Mouse (Mus musculus): ENCODE data around the gene Acd. TPM values are rescaled to one million over a fixed set of nuclear protein-coding genes. Genes with fewer than 3 reads are reported as not detected.

Acd gene
- total and polyA plus RNA-seq, 3 experiments: 21.7 to 41.9 (median 28.7) TPM

- DNase-seq: no peak
These were observed 1.1 kb upstream of the Acd start for GRCm38 (mm10) chr8:105702001-105702401.

- no peak for DNase-seq
These were observed 336 bp downstream of the Acd start for GRCm38 (mm10) chr8:105700566-105700965.

GRCm38 (mm10) chr8:105699488-105700215, 1.2 kb downstream of the Acd start:
- no peak for DNase-seq

DNA sequence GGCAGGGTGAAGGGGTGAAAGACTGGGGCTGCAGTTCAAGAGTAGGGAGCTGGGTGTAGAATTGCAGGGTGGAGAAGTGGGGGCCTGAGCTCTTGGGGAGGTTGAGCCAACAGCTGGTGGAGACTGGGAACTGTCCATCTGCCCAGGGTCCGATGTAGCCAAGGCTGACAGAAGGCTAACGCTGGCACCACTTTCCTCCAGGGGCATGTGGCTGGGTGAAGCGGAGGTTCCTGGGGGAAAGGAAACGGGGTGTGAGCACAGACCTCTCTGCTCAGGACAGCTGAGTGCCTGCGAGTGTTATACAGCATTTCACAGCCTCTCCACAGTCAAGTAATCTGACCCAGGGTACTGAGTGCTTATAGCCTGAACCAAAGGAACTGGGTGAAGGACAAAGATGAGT, 2.2 kb downstream of the Acd start:
- no peak for DNase-seq

DNA sequence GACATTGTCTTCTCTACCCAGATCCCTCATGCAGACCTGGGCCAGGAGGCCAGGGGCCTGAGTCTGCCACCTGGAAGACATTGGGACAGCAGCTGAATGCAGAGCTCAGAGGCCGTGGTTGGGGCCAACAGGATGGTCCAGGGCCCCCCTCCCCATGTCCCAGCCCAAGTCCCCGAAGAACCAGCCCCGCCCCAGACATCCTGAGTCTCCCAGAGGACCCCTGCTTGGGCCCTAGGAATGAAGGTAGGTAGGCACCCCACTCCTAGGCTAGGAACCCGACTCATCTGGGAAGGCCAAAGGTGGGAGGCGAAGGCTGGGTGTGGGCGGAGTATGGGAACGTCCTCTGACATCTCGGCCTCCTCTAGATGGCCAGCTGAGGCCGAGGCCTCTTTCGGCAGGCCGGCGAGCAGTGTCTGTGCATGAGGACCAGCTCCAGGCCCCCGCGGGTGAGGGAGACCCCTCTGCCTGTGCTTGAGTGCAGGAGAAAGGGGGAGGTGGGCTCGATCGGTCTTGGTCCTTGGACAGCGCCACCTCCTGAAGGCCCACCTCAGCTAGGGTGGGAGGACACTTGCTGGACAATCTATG, 3.6 kb downstream of the Acd start:
- no peak for DNase-seq

GRCm38 (mm10) chr8:105695080-105695780, 5.7 kb downstream of the Acd start:
- no peak for DNase-seq

DNA sequence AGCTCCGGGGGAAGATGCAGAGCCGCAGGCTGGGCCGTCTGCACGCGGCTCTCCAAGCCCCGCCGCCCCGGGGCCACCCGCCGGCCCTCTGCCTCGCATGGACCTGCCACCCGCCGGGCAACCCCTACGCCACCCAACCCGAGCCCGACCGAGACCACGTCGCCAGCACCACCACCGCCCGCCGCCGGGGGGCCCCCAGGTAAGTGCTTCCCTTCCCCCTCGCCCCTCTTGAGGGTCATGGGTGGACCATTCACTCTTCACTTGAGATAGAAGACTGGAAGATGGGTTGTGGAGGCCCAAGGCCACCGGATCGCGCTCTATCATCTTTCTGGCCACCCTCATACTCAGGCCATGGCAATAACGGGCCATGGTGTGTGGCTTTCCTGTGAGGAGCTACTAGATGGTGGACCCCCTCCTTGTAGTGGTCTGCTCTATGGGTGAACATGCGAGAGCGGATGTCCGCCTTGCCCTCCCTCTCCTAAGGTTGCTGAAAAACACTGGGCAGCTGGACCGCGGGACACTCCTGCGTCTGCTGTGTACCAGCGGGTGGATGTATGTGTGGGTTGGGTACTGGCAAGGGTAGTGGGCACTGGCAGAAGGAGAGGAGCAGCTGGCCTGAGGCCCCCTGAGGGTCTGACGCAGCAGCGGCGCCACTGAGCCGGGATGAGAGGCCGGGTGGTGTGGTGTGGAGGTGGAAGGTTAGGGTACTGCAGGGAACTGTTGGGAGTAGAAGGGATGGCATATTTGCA, 6.7 kb downstream of the Acd start:
- DNase-seq: no peak

GRCm38 (mm10) chr8:105693648-105694047, 7.3 kb downstream of the Acd start:
- peak; percentile 83 for DNase-seq

- DNase-seq: no peak
These were observed 8.3 kb downstream of the Acd start for GRCm38 (mm10) chr8:105692449-105693182.

DNA sequence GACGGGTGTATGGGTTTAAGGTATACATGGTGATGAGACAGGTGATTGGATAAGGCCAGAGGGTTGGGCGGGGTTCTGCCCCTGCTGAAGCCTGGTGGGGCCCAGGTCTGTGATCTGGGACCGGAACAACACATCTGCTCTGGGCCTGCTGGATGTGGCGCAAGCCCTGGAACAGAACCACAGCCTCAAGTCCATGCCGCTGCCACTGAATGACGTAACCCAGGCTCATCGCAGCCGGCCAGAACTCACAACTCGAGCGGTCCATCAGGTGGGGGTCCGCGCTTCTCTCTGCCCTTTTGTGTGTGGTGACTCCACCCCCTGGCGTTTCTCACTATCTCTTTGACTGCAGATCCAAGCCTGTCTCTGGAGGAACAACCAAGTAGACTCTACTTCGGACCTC, 9.9 kb downstream of the Acd start:
- DNase-seq: no peak

DNA sequence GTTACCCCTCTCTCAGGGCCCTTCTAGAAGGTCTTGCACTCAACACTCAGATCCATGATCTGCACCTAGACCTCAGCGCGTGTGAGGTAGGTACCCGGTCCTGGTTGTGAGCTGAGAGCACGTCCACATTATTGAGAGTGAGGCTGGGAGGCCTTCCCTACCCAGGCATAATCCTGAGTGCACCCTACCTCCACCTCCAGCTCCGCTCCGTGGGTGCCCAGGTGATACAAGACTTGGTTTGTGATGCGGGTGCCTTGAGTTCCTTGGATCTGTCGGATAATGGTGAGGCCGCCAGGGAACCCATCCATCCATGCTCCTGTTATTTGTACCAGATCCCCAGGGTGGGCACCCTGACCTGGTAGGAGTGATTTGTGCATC, 10.9 kb downstream of the Acd start:
- DNase-seq: no peak

DNA sequence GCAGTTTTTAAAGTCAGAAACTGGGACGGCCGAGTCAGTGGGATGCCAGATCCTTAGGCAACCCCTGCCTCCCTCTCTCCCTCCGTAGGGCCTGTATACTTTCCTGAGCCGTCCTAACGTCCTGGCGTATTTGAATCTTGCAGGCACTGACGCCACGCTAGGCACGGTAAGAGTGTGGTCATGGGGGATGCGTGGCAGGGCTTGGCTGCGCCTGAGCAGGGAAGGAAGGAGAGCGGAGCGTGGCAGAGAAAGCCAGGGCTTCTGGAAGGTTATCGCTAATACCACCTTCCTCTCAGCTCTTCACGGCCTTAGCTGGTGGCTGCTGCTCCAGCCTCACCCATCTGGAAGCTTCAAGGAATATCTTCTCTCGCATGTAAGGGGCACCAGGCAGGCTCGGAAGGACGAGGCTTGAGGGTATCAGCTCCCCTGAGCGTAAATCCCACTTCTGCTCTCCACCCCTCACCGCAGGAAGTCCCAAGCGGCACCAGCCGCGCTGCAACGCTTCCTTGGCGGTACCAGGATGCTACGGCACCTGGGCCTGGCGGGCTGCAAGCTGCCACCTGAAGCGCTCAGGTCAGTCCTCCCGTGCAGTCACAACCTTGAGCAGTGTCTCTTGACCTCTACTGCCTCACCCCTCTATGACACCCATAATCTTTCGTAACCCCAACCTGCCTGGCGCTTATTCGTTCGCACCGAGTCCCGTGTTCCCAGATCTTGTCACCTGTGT, 11.5 kb downstream of the Acd start:
- DNase-seq: no peak

DNA sequence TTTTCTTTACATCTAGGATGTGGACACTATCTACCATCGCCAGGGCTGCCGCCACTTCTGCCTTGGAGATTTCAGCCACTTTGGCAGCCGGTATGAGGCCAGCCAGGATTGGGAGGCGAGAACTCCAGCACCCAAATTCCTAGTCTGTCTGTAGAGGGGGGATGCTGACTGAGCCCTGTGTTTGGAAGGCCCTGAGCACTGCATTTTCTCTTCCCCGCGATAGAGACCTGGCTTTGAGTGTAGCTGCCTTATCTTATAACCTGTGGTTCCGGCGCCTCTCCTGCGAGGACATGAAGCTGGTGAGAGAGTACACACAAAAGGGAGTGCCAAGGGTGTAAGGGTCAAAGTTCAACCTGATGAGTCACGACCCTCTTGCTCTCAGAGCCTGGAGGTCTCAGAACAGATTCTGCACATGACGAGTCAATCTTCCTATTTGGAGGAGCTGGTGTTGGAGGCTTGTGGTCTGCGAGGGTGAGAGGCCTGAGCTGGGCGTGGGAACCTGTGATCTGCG, 12.6 kb downstream of the Acd start:
- DNase-seq: no peak

DNA sequence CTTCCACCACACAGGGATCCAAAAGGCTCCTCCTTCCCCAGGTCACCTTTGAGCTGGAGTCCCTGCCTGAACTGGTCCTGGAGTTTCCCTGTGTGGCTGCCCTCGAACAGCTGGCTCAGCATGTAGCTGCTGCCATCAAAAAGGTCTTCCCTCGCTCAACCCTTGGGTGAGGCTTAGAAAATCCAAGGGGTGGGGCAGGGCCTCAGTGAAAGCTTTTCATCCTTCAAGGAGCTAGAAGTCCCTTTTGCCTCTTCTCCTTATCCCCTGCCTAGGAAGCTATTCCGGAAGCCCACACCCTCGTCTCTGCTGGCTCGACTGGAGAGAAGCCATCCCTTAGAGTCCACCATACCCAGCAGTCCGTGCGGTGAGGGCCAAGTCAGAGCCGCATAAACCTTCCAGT, 13.4 kb downstream of the Acd start:
- no peak for DNase-seq

GRCm38 (mm10) chr8:105686551-105686950, 14.4 kb downstream of the Acd start:
- no peak for DNase-seq

- DNase-seq: peak; percentile 52
These were observed 15.1 kb downstream of the Acd start, which contains the start of gene Carmil2 for GRCm38 (mm10) chr8:105685796-105686308. Carmil2 (plus strand) TSS chr8:105686274.

DNA sequence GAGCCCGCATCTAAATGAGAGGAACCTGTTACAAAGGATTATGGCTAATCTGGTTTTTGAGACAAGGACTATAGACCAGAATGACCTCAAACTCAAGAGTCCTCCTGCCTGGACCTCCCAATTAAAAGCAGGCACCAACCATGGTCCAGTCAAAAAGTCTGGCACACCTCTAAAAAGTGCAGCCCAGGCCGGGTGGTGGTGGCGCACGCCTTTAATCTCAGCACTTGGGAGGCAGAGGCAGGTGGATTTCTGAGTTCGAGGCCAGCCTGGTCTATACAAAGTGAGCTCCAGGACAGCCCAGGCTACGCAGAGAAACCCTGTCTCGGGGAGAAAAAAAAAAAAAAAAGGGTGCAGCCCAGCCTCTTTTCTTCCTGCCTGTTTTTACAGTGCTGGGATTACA, 15.6 kb downstream of the Acd start:
- no peak for DNase-seq

DNA sequence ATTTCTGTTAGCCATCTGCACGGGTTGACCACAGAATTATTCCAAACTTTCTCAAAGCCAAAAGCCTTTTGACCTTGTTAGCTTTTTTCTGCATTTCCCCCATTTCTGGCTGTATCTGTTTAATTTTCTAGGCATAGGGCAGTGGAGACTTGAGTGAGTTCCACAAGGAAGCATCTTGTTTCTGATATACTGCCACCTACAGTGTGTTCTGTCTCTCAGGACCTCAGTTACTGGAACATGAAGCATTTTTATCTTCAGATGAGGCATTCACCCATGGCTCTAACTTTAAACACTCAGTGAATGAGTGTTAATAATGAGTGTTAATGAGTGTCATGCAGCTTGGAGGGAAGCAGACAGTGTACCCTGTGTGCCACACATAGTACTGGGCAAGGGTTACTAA, 23.0 kb downstream of the Acd start:
- DNase-seq: no peak

DNA sequence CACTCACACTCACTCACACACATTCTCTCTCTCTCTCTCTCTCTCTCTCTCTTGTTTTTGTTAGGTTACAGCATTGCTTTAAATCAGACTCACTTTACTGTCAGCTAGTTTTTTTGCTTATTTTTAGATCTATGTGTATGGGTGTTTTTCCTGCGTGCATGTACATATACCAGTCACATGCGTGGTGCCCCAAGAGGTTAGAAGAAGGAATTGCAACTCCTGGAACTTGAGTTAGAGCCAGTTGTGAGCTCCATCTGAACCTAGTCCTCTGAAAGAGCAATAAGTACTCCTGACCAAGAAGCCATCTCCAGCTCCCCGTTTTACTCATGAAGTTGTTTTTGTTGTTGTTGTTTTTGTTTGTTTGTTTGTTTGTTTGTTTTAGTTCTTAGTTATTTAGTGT, 39.7 kb downstream of the Acd start:
- DNase-seq: no peak

GRCm38 (mm10) chr8:105657641-105658040, 43.3 kb downstream of the Acd start:
- DNase-seq: no peak

- peak; percentile 47 for DNase-seq
These were observed 52.0 kb downstream of the Acd start for GRCm38 (mm10) chr8:105648929-105649328.
